Mouse (Mus musculus) olfactory bulb, adult 2 months (tissue): ENCODE measurements around the gene Slc38a7.

ENCODE experiments used
- CTCF ChIP-seq: fragments of 200-500 bp; IDR thresholded peaks from 2 replicates; pipeline ENCODE4 v1.5.1; 2012; ENCODE audit warnings: low read depth, mild to moderate bottlenecking, low read length, moderate library complexity; ENCODE audit not compliant: insufficient read depth
- POLR2A ChIP-seq: fragments of 200-500 bp; IDR thresholded peaks from 2 replicates; pipeline ENCODE4 v1.6.1; 2012; ENCODE audit warnings: mild to moderate bottlenecking, low read depth, low read length, moderate library complexity; ENCODE audit not compliant: insufficient read depth

DNA sequence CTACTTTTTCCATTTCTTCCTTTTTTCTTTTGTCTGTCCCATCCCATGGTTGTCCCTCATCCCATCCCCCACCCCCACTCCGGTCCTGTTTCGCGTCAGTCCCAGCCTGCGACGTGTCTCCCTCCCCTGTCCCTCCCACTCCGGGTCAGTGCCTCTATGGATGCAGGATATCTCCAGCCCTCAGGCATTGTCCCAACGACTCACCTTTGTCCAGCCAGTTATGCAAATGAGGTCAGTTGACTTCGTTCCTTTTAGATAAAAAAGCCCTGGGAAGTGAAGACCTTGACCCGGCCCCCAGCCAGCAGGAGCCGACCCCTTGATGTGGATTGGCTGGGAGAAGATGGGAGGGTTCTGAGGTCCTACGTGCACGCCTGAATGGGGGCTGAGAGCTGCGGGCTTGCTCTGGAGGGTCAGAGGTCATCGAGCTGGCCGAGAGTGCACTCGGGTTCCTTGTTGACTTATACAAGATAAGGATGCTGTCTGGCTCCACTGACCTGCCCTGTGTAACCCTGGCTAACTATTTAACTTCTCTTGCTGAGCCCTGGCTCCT, 19.8 kb downstream of the Slc38a7 start:
- TF ChIP-seq CTCF: no peak
- no peak for TF ChIP-seq POLR2A
